Mouse (Mus musculus) MEL (cell line): ENCODE data around the gene Serpina3j.

Experiments
- CHD2 ChIP-seq: IDR thresholded peaks from 2 replicates; pipeline ENCODE4 v1.6.1; 2011; ENCODE audit warnings: low read length, improper control_type of control experiment
- CTCF ChIP-seq, 3 experiments: IDR thresholded peaks in 2 of 3; conservative IDR thresholded peaks in 1 of 3; 2 replicates each; pipeline ENCODE4 v1.5.1; 2011 to 2012; ENCODE audit warnings: low read length in 3 of 3, low read depth in 2 of 3, mild to moderate bottlenecking in 2 of 3, improper control_type of control experiment in 1 of 3, inconsistent platforms in 1 of 3, mixed read lengths in 1 of 3, moderate library complexity in 1 of 3; ENCODE audit not compliant: control insufficient read depth in 1 of 3, insufficient read depth in 1 of 3, poor library complexity in 1 of 3, severe bottlenecking in 1 of 3
- POLR2A ChIP-seq, 2 experiments: IDR thresholded peaks; 2 replicates each; pipeline ENCODE4 v1.6.1; 2011 to 2012; ENCODE audit warnings: low read length in 2 of 2, mild to moderate bottlenecking in 2 of 2, control low read depth in 1 of 2, improper control_type of control experiment in 1 of 2, low read depth in 1 of 2, moderate library complexity in 1 of 2; ENCODE audit not compliant: control insufficient read depth in 1 of 2, insufficient read depth in 1 of 2, poor library complexity in 1 of 2

- TF ChIP-seq CTCF (IDR thresholded peaks at IDR 0.05 in 2 of 3, conservative IDR thresholded peaks at IDR 0.05 in 1 of 3; ENCODE audit: control insufficient read depth in 1 of 3, insufficient read depth in 1 of 3, low read depth in 2 of 3, low read length in 3 of 3, poor library complexity in 1 of 3, severe bottlenecking in 1 of 3) = no peak
- TF ChIP-seq POLR2A (IDR thresholded peaks at IDR 0.05; ENCODE audit: control insufficient read depth in 1 of 2, insufficient read depth in 1 of 2, low read depth in 1 of 2, low read length in 2 of 2, poor library complexity in 1 of 2) = no peak
- TF ChIP-seq CHD2 = no peak
These were observed 32.7 kb downstream of the Serpina3j start for GRCm38 (mm10) chr12:104347091-104347490.
